Mouse (Mus musculus) small intestine, adult 2 months (tissue): ENCODE results near the gene Grtp1.

Source experiments
- CTCF ChIP-seq: fragments of 200-500 bp; IDR thresholded peaks from 2 replicates; pipeline ENCODE4 v1.5.1; 2012; ENCODE audit warnings: low read depth, mild to moderate bottlenecking, control low read depth, inconsistent platforms, low read length, moderate library complexity, mixed read lengths; ENCODE audit not compliant: insufficient replicate concordance, insufficient read length; ENCODE audit errors: extremely low read depth
- POLR2A ChIP-seq: fragments of 200-500 bp; IDR thresholded peaks from 2 replicates; pipeline ENCODE4 v1.6.1; 2012; ENCODE audit warnings: low read depth, mild to moderate bottlenecking, control low read depth, inconsistent platforms, low read length, moderate library complexity

GRCm38 (mm10) chr8:13188052-13188555, 12.3 kb downstream of the Grtp1 start:
- TF ChIP-seq POLR2A, result no peak
- no peak for TF ChIP-seq CTCF
